8 mouse cellular contexts compared by ENCODE assay signal in genomic region chr15:101988119-101988518, GRCm38 (mm10). TPM values are rescaled to one million over a fixed set of nuclear protein-coding genes. Genes with fewer than 3 reads are reported as not detected.
DNase-seq lines count a peak whose midpoint lies in the region; ATAC-seq lines count a peak whose summit lies in the region.

No protein-coding gene starts in this region.

- H3K9ac ChIP-seq in kidney, embryonic 15.5 days, result no peak overlapping the region
- no peak overlapping the region for H3K9ac ChIP-seq in forebrain, embryonic 16.5 days (replicated peaks; ENCODE audit: low read depth, low read length)

- no peaks in the 10 kb centered on the region for H3K36me3 ChIP-seq in kidney, embryonic 15.5 days
- H3K36me3 ChIP-seq in forebrain, embryonic 16.5 days (ENCODE audit: control insufficient read depth, insufficient read depth), result no peaks in the 10 kb centered on the region

- no peaks in the 10 kb centered on the region for H3K27me3 ChIP-seq in kidney, embryonic 15.5 days
- H3K27me3 ChIP-seq in forebrain, embryonic 16.5 days (replicated peaks; ENCODE audit: control insufficient read depth, insufficient read depth, low read length), result no peaks in the 10 kb centered on the region

- no peaks in the 10 kb centered on the region for H3K9me3 ChIP-seq in kidney, embryonic 15.5 days (replicated peaks)
- H3K9me3 ChIP-seq in forebrain, embryonic 16.5 days (ENCODE audit: control insufficient read depth, low read length), result no peaks in the 10 kb centered on the region

- no peak for ATAC-seq in kidney, embryonic 15.5 days (replicated peaks; ENCODE audit: low FRiP score)
- peak; percentile 37 for ATAC-seq in forebrain, embryonic 16.5 days

- WGBS in kidney, embryonic 15.5 days, result 1% methylated on average over 10 of the region's 10 CpGs
- WGBS in forebrain, embryonic 16.5 days, result 0% methylated on average over 10 of the region's 10 CpGs

- H3K4me3 ChIP-seq in kidney, embryonic 15.5 days (replicated peaks), result no peak overlapping the region
- no peak overlapping the region for H3K4me3 ChIP-seq in forebrain, embryonic 16.5 days (replicated peaks; ENCODE audit: low read length)

- peaks cover 17% of the 10 kb centered on the region for H3K4me1 ChIP-seq in kidney, embryonic 15.5 days
- H3K4me1 ChIP-seq in forebrain, embryonic 16.5 days (replicated peaks; ENCODE audit: control insufficient read depth, insufficient read depth, low read length), result peaks cover 7% of the 10 kb centered on the region; the same call in 1 of the 2 replicates

- no peak overlapping the region for H3K27ac ChIP-seq in kidney, embryonic 15.5 days
- H3K27ac ChIP-seq in forebrain, embryonic 16.5 days (ENCODE audit: low read length), result no peak overlapping the region

- peak; percentile 90 for DNase-seq in kidney, adult 18-20 months
- DNase-seq in cerebellum, adult 18-20 months, result peak; percentile 70 to 83
- DNase-seq in heart, postnatal 4 days, result peak; percentile 90
- DNase-seq in layer of hippocampus, postnatal 36 days, result peak; percentile 78 to 86
- peak; percentile 87 for DNase-seq in mesoderm, embryonic 11.5 days (ENCODE audit: low read depth, low spot score)
- DNase-seq in spleen, postnatal 10 days (ENCODE audit: low spot score in 2 of 2), result peak; percentile 78 to 87

- no peak overlapping the region for H3K4me2 ChIP-seq in kidney, embryonic 15.5 days
- no peak overlapping the region for H3K4me2 ChIP-seq in forebrain, embryonic 16.5 days (ENCODE audit: low read length)

RNA-seq across cellular contexts. Expression of gene Krt8, which starts 16.2 kb away (rescaled TPM):
- 213 and 217 TPM in 2 replicates for polyA plus RNA-seq in kidney, embryonic 15.5 days (2015; fragmentation: Nextera tagmentation; extraction: Ambion mirVana)
- polyA plus RNA-seq in forebrain, embryonic 16.5 days (2015; fragmentation: Nextera tagmentation; extraction: Ambion mirVana), result 2.4 and 3.7 TPM in 2 replicates
- total RNA-seq in heart, postnatal 4 days (2021), result 1 to 10 TPM; 6.2 to 6.4 TPM
- total RNA-seq in layer of hippocampus, postnatal 36 days (2021), result under 1 TPM in 1 of 2 experiments, not detected in 1; 0.18 TPM

RNA-seq across cellular contexts. Expression of gene Krt78, which starts 34.0 kb away (rescaled TPM):
- 0.04 and 0.15 TPM in 2 replicates for polyA plus RNA-seq in kidney, embryonic 15.5 days (2015; fragmentation: Nextera tagmentation; extraction: Ambion mirVana)
- polyA plus RNA-seq in forebrain, embryonic 16.5 days (2015; fragmentation: Nextera tagmentation; extraction: Ambion mirVana), result not detected in 2 replicates
- under 1 TPM in 1 of 2 experiments, not detected in 1; 0.07 TPM for total RNA-seq in heart, postnatal 4 days (2021)
- total RNA-seq in layer of hippocampus, postnatal 36 days (2021), result not detected

RNA-seq across cellular contexts. Expression of gene Krt18, which starts 39.9 kb away (rescaled TPM):
- 176 and 180 TPM in 2 replicates for polyA plus RNA-seq in kidney, embryonic 15.5 days (2015; fragmentation: Nextera tagmentation; extraction: Ambion mirVana)
- 4.4 TPM in 2 replicates for polyA plus RNA-seq in forebrain, embryonic 16.5 days (2015; fragmentation: Nextera tagmentation; extraction: Ambion mirVana)
- 10 to 100 TPM; 14.9 to 15.4 TPM for total RNA-seq in heart, postnatal 4 days (2021)
- under 1 TPM in 1 of 2 experiments, not detected in 1; 0.71 TPM for total RNA-seq in layer of hippocampus, postnatal 36 days (2021)

RNA-seq across cellular contexts. Expression of gene Krt79, which starts 48.0 kb away (rescaled TPM):
- 0.45 and 0.53 TPM in 2 replicates for polyA plus RNA-seq in kidney, embryonic 15.5 days (2015; fragmentation: Nextera tagmentation; extraction: Ambion mirVana)
- polyA plus RNA-seq in forebrain, embryonic 16.5 days (2015; fragmentation: Nextera tagmentation; extraction: Ambion mirVana), result 0.15 and 0.38 TPM in 2 replicates
- under 1 TPM; 0.25 to 0.45 TPM for total RNA-seq in heart, postnatal 4 days (2021)
- not detected for total RNA-seq in layer of hippocampus, postnatal 36 days (2021)

Comparison
In these comparisons a context has a peak if more than half of its experiments do, and no peak if none do; other contexts are left out.
1. RNA of gene Krt8, which starts 16.2 kb away (total RNA-seq): 6.2 to 6.4 TPM in heart, postnatal 4 days; 0.18 TPM in layer of hippocampus, postnatal 36 days; every median in the first group is over 4 times any median in the second.
2. RNA of gene Krt18, which starts 39.9 kb away (total RNA-seq): 14.9 to 15.4 TPM in heart, postnatal 4 days; 0.71 TPM in layer of hippocampus, postnatal 36 days; every median in the first group is over 4 times any median in the second.
3. Peak in every context shown above with its lines, with median percentiles within 50 percentile points of each other: DNase-seq.